Mouse (Mus musculus) cerebellum, adult 2 months (tissue): ENCODE measurements around the gene Dtd1.

Experiments
- CTCF ChIP-seq: fragments of 200-500 bp; IDR thresholded peaks from 2 replicates; pipeline ENCODE4 v1.5.1; 2011; ENCODE audit warnings: low read depth, mild to moderate bottlenecking, control low read depth, low read length, moderate library complexity, borderline replicate concordance; ENCODE audit not compliant: insufficient read depth
- POLR2A ChIP-seq: fragments of 200-500 bp; IDR thresholded peaks from 2 replicates; pipeline ENCODE4 v1.6.1; 2011; ENCODE audit warnings: low read length, control low read depth, borderline replicate concordance; ENCODE audit not compliant: insufficient read depth

DNA sequence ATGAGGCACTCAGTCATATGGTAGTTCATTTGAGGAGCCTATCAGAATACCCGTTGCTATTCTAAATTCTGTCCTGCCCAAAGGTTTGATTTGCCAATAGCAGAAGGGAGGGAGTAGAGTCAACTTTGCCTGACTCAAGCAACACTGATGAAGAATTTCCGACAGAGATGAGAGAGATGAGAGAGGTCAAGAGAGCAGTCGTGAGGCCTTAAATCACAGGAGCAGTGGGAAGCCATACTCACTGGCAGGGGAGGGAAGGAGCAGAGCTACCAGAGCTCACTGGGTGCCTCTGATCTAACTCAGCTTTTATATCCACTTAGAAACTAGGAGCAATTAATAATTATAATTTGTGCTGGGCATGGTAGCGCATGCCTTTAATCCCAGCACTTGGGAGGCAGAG, 182.8 kb downstream of the Dtd1 start:
- no peak for TF ChIP-seq CTCF
- no peak for TF ChIP-seq POLR2A
